Mouse (Mus musculus) heart, embryonic 14.5 days (tissue): ENCODE data around the gene Ccdc9. TPM values are rescaled to one million over a fixed set of nuclear protein-coding genes. Genes with fewer than 3 reads are reported as not detected.
A peak's percentile ranks its signal among the peaks of the same experiment; 100 is the strongest.

ENCODE experiments used
- ATAC-seq: fragments of 200-750 bp; cut with Nextera tagmentation; 2 replicates; pipeline ENCODE4 v1.8.0; 2017; ENCODE audit warnings: low read depth, moderate TSS enrichment; ENCODE audit not compliant: insufficient number of reproducible peaks, insufficient read depth, low FRiP score
- H3K27ac ChIP-seq, 2 experiments: fragments of 200-500 bp in 1 of 2; fragments of 300-500 bp in 1 of 2; sonication (generic) in 1 of 2; replicated peaks in 1 of 2; 2 replicates each; pipeline ENCODE4 v1.5.1; 2012 to 2014; ENCODE audit warnings: low read depth in 2 of 2, low read length in 2 of 2, control low read depth in 1 of 2, mild to moderate bottlenecking in 1 of 2, mixed read lengths in 1 of 2; ENCODE audit not compliant: control insufficient read depth in 1 of 2, insufficient read depth in 1 of 2
- H3K27me3 ChIP-seq: fragments of 300-500 bp; sonication (generic); 2 replicates; pipeline ENCODE4 v1.6.1; 2014; ENCODE audit warnings: mild to moderate bottlenecking, low read length, control low read depth; ENCODE audit not compliant: control insufficient read depth, insufficient read depth
- H3K36me3 ChIP-seq: fragments of 300-500 bp; sonication (generic); 2 replicates; pipeline ENCODE4 v1.6.1; 2014; ENCODE audit warnings: mild to moderate bottlenecking, control low read depth, low read length, mixed read lengths; ENCODE audit not compliant: control insufficient read depth, insufficient read depth
- H3K4me1 ChIP-seq, 2 experiments: fragments of 200-500 bp in 1 of 2; fragments of 300-500 bp in 1 of 2; sonication (generic) in 1 of 2; 2 replicates each; pipeline ENCODE4 v1.6.1; 2012 to 2014; ENCODE audit warnings: low read length in 2 of 2, control low read depth in 1 of 2, mixed read lengths in 1 of 2; ENCODE audit not compliant: control insufficient read depth in 2 of 2, insufficient read depth in 2 of 2
- H3K4me2 ChIP-seq: fragments of 300-500 bp; sonication (generic); 2 replicates; pipeline ENCODE4 v1.6.1; 2014; ENCODE audit warnings: mild to moderate bottlenecking, low read length
- H3K4me3 ChIP-seq, 2 experiments: fragments of 200-500 bp in 1 of 2; fragments of 300-500 bp in 1 of 2; sonication (generic) in 1 of 2; 2 replicates each; pipeline ENCODE4 v1.5.1; 2012 to 2014; ENCODE audit warnings: low read length in 2 of 2, mild to moderate bottlenecking in 2 of 2, control low read depth in 1 of 2, low read depth in 1 of 2, moderate library complexity in 1 of 2; ENCODE audit not compliant: control insufficient read depth in 1 of 2, insufficient read depth in 1 of 2
- H3K9ac ChIP-seq: fragments of 300-500 bp; sonication (generic); 2 replicates; pipeline ENCODE4 v1.6.1; 2014; ENCODE audit warnings: mild to moderate bottlenecking, low read length
- H3K9me3 ChIP-seq: fragments of 300-500 bp; sonication (generic); 2 replicates; pipeline ENCODE4 v1.6.1; 2016; ENCODE audit warnings: low read length, control low read depth; ENCODE audit not compliant: control insufficient read depth
- WGBS: fragments of 180-500 bp; shearing (Covaris S2); extraction: QIAGEN DNeasy Blood & Tissue Kit; methylation state at CpG from one replicate; pipeline ENCODE4 v1.1.7; 2014; 5-methylcytosine and 5-hydroxymethylcytosine counted together
- polyA plus RNA-seq: library from polyadenylated mRNA; unstranded; fragments of >200 nt; fragmentation: Nextera tagmentation; extraction: Ambion mirVana; gene quantifications from 2 replicates; pipeline ENCODE4 v1.2.1, GENCODE M21; 2014

Ccdc9 gene
- 10.6 and 11.2 TPM in 2 replicates for polyA plus RNA-seq

GRCm38 (mm10) chr7:16286026-16286961 is at the start of gene Ccdc9:
Gene Ccdc9, minus strand, starts transcription at chr7:16286795.
- peaks cover 4 to 8% of the 10 kb centered on the region in 2 experiments for H3K4me1 ChIP-seq
- peaks cover 30% of the 10 kb centered on the region for H3K36me3 ChIP-seq
- peak; percentile 92 for ATAC-seq
- H3K4me3 ChIP-seq, result peak within 1 kb of the TSS; percentile 49 to 64
- H3K27me3 ChIP-seq, result no peaks in the 10 kb centered on the region
- H3K4me2 ChIP-seq, result peak within 1 kb of the TSS; percentile 67
- H3K9ac ChIP-seq, result peak within 1 kb of the TSS; percentile 83
- H3K9me3 ChIP-seq, result no peaks in the 10 kb centered on the region
- WGBS, result under 1% methylated on average over 67 of the region's 70 CpGs
- H3K27ac ChIP-seq, result peak within 1 kb of the TSS; percentile 77 to 97

- Histone ChIP-seq H3K4me1 (peaks cover 4 to 9% of the 10 kb centered on the region in 2 experiments), H3K36me3 (peaks cover 84% of the 10 kb centered on the region), H3K9ac (no peak overlapping the region), H3K27ac (no peak overlapping the region), H3K27me3 (no peaks in the 10 kb centered on the region), H3K4me3 (no peak overlapping the region), H3K4me2 (no peak overlapping the region), H3K9me3 (no peaks in the 10 kb centered on the region)
- WGBS, result 90% methylated on average over 3 of the region's 3 CpGs
- no peak for ATAC-seq
These were observed 42.6 kb upstream of the Ccdc9 start for GRCm38 (mm10) chr7:16329146-16329545.

- H3K36me3 ChIP-seq, result peaks cover 60% of the 10 kb centered on the region
- ATAC-seq, result no peak
- H3K27ac ChIP-seq, result peak overlapping the region; percentile 83 to 94; a peak in 1 of 4 replicates
- H3K4me2 ChIP-seq, result no peak overlapping the region
- H3K4me3 ChIP-seq, result no peak overlapping the region
- peaks cover 4 to 9% of the 10 kb centered on the region in 2 experiments for H3K4me1 ChIP-seq
- no peaks in the 10 kb centered on the region for H3K9me3 ChIP-seq
- H3K27me3 ChIP-seq, result no peaks in the 10 kb centered on the region
- H3K9ac ChIP-seq, result no peak overlapping the region
- 77% methylated on average over 2 of the region's 2 CpGs for WGBS
These were observed 40.0 kb upstream of the Ccdc9 start for GRCm38 (mm10) chr7:16326607-16326971.

GRCm38 (mm10) chr7:16325920-16326606 is 39.5 kb upstream of the Ccdc9 start:
- no peak overlapping the region for H3K4me3 ChIP-seq
- peak overlapping the region; percentile 58 for H3K9ac ChIP-seq
- 13% methylated on average over 8 of the region's 8 CpGs for WGBS
- ATAC-seq, result peak; percentile 64; the same call in 1 of the 2 replicates
- no peak overlapping the region; the same call in 1 of the 2 replicates for H3K4me2 ChIP-seq
- H3K4me1 ChIP-seq, result peaks cover 4 to 9% of the 10 kb centered on the region in 2 experiments
- H3K27me3 ChIP-seq, result no peaks in the 10 kb centered on the region
- no peaks in the 10 kb centered on the region for H3K9me3 ChIP-seq
- peak overlapping the region; percentile 83 to 94 for H3K27ac ChIP-seq
- H3K36me3 ChIP-seq, result peaks cover 55% of the 10 kb centered on the region

GRCm38 (mm10) chr7:16324661-16325060 is 38.1 kb upstream of the Ccdc9 start:
- Histone ChIP-seq H3K36me3 (peaks cover 41% of the 10 kb centered on the region), H3K4me3 (no peak overlapping the region), H3K4me1 (peaks cover 4 to 9% of the 10 kb centered on the region in 2 experiments), H3K9ac (no peak overlapping the region), H3K27me3 (no peaks in the 10 kb centered on the region), H3K4me2 (no peak overlapping the region), H3K9me3 (no peaks in the 10 kb centered on the region), H3K27ac (no peak overlapping the region)
- ATAC-seq, result no peak
- WGBS, result 87% methylated on average over 7 of the region's 7 CpGs

- Histone ChIP-seq H3K27ac (no peak overlapping the region), H3K4me2 (no peak overlapping the region), H3K9ac (no peak overlapping the region), H3K4me1 (no peaks in the 10 kb centered on the region), H3K9me3 (no peaks in the 10 kb centered on the region), H3K4me3 (no peak overlapping the region), H3K27me3 (no peaks in the 10 kb centered on the region), H3K36me3 (peaks cover 23% of the 10 kb centered on the region)
- WGBS, result 85% methylated on average over 6 of the region's 6 CpGs
- ATAC-seq, result no peak
These were observed 33.9 kb upstream of the Ccdc9 start for GRCm38 (mm10) chr7:16320479-16320878.

DNA sequence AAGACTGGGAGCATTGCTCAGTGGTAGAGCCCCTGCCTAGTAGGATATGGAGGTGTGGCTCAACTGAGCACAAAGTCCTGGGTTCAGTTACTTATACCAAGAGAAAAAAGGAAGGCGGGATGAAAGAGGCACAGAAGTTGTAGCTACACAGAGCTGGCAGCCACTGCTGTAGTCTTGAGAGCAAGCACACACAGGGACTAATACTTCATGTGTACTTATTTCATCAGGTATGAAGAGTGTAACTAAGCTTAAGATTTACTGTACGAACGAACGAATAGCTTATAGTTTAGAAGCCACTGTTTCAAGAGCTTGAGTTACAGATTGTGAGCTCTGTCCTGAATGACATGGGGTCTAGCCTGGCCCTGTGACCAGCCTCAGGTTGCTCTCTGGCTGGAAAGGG is 32.6 kb upstream of the Ccdc9 start:
- no peak overlapping the region for H3K27ac ChIP-seq
- H3K4me3 ChIP-seq, result no peak overlapping the region
- no peaks in the 10 kb centered on the region for H3K27me3 ChIP-seq
- H3K4me1 ChIP-seq, result peaks cover 3% of the 10 kb centered on the region in 2 experiments; a peak in 2 of 4 replicates
- WGBS, result 95% methylated on average over 4 of the region's 4 CpGs
- H3K9me3 ChIP-seq, result no peaks in the 10 kb centered on the region
- peaks cover 15% of the 10 kb centered on the region for H3K36me3 ChIP-seq
- ATAC-seq, result no peak
- no peak overlapping the region for H3K9ac ChIP-seq
- H3K4me2 ChIP-seq, result no peak overlapping the region
